Mouse (Mus musculus) hindbrain, embryonic 14.5 days (tissue): ENCODE results near the gene Selenov. TPM values are rescaled to one million over a fixed set of nuclear protein-coding genes. Genes with fewer than 3 reads are reported as not detected.

ENCODE experiments used
- ATAC-seq: fragments of 200-750 bp; cut with Nextera tagmentation; 2 replicates; pipeline ENCODE4 v1.8.0; 2017; ENCODE audit warnings: moderate number of reproducible peaks, mild to moderate bottlenecking, moderate TSS enrichment, moderate library complexity; ENCODE audit not compliant: low FRiP score
- DNase-seq: peaks from one replicate; pipeline ENCODE4 v3.0.0-alpha.2; 2015; ENCODE audit warnings: low spot score
- H3K27ac ChIP-seq: fragments of 300-500 bp; sonication (generic); 2 replicates; pipeline ENCODE4 v1.5.1; 2014; ENCODE audit warnings: mild to moderate bottlenecking, moderate library complexity
- H3K27me3 ChIP-seq: fragments of 300-500 bp; sonication (generic); 2 replicates; pipeline ENCODE4 v1.6.1; 2014; ENCODE audit warnings: mild to moderate bottlenecking, low read length, mixed read lengths; ENCODE audit not compliant: control insufficient read depth, insufficient read depth
- H3K36me3 ChIP-seq: fragments of 300-500 bp; sonication (generic); replicated peaks from 2 replicates; pipeline ENCODE4 v1.6.1; 2014; ENCODE audit not compliant: control insufficient read depth, insufficient read depth
- H3K4me1 ChIP-seq: fragments of 300-500 bp; sonication (generic); replicated peaks from 2 replicates; pipeline ENCODE4 v1.6.1; 2014; ENCODE audit warnings: antibody characterized with exemption, low read length, mixed read lengths; ENCODE audit not compliant: control insufficient read depth, insufficient read depth
- H3K4me2 ChIP-seq: fragments of 300-500 bp; sonication (generic); replicated peaks from 2 replicates; pipeline ENCODE4 v1.6.1; 2014; ENCODE audit warnings: mild to moderate bottlenecking, moderate library complexity
- H3K4me3 ChIP-seq: fragments of 300-500 bp; sonication (generic); replicated peaks from 2 replicates; pipeline ENCODE4 v1.5.1; 2014; ENCODE audit warnings: mild to moderate bottlenecking, low read length
- H3K9ac ChIP-seq: fragments of 300-500 bp; sonication (generic); 2 replicates; pipeline ENCODE4 v1.6.1; 2014
- H3K9me3 ChIP-seq: fragments of 300-500 bp; sonication (generic); 2 replicates; pipeline ENCODE4 v1.6.1; 2016; ENCODE audit warnings: low read length; ENCODE audit not compliant: control insufficient read depth
- WGBS: fragments of 180-500 bp; shearing (Covaris S2); extraction: QIAGEN DNeasy Blood & Tissue Kit; methylation state at CpG from one replicate; pipeline ENCODE4 v1.1.7; 2014; 5-methylcytosine and 5-hydroxymethylcytosine counted together
- polyA plus RNA-seq: library from polyadenylated mRNA; unstranded; fragments of >200 nt; fragmentation: Nextera tagmentation; extraction: Ambion mirVana; gene quantifications from 2 replicates; pipeline ENCODE4 v1.2.1, GENCODE M21; 2014

The Selenov gene
- polyA plus RNA-seq, 1 experiment from 2014 or later: 0.74 TPM

DNA sequence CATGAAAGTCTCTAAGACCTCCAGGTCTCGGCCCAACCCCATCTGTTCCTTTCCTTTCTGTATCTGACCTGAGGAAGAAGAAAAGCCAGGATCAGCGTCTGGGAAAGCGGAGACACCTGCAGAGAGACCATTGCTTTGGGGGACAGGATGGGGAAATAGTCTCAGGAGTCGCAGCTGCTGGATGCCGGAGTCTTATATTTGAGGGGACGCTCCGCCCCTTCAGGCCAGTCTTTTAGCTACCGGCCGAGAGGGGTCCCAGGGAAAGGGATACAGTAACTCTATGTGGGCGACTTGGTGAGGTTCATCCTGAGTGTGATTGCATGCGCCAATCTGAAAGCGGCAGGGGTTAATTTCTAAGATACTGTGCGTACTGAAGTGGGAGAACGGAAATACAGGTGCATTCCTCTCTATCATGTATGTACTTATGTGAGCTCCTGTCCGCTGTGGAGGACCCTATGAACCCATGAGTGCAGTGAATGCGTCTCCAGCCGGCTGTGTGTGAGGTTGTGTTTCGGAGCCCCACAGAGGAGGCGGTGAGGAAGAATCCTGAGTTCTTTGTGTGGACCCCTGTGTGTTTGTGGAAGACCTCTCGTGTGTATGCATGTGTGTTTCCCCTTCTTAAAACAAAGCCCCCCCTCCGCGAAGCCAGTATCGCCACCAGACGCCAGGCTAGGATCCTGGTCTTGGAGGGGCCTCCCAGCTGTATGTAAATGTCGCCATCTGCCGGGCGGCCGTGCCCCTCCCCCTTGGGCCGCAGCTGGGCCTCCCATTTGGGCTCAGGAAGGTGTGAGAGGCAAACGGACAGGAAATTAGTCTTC is 10.8 kb upstream of the Selenov start, which contains the start of gene Dll3:
TSS of gene Dll3 (minus strand) at position 623 of the 818 bp plus-strand sequence.
- H3K27me3 ChIP-seq: no peaks in the 10 kb centered on the region
- H3K4me1 ChIP-seq: peaks cover 9% of the 10 kb centered on the region; the same call in 1 of the 2 replicates
- peaks cover 22% of the 10 kb centered on the region for H3K36me3 ChIP-seq
- H3K9ac ChIP-seq: peak within 1 kb of the TSS; percentile 60
- H3K4me3 ChIP-seq: peak within 1 kb of the TSS; percentile 40
- H3K27ac ChIP-seq: peak within 1 kb of the TSS; percentile 77
- DNase-seq (peak; percentile 69), ATAC-seq (peak; percentile 70; the same call in 1 of the 2 replicates)
- under 1% methylated on average over 30 of the region's 30 CpGs for WGBS
- no peaks in the 10 kb centered on the region for H3K9me3 ChIP-seq
- H3K4me2 ChIP-seq: peak within 1 kb of the TSS; percentile 66

DNA sequence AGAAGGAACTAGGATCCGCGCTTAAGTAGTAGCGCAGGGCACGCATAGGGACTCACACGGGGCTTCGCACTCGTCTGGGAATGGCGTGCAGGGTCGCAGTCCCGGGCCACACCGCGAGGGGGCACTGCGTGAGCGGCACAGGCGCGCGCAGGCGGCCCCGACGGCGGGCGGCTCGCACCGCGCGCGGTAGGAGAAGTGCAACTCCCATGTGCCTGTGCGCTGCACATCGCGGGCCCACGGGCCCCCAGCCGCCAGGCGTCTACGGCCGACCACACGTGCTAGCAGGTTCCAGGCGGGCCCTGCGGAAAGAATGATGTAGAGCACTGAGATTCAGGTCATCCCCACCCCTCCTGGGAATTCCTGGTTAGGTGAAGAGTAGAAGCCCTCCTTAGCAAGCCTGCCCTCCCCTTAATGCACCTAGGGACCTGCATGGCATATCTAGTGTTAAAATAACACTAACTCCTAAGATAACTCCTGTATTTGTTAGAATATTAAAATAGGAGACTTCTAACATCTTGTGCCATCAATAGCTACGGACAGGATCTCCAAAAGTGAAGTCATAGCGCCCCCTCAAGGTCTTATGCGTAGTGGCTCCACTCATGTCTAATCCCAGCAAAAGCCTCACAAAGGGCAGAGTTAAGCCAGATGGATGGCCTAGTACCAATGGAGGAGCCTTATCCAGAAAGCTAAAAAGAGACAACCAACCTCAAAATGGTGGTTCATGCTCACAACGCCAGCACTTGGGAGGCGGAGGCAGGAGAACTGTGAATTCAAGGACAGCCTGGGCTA is 8.0 kb upstream of the Selenov start:
- Histone ChIP-seq H3K4me3 (peak overlapping the region; percentile 7; the same call in 1 of the 2 replicates), H3K9me3 (no peaks in the 10 kb centered on the region), H3K9ac (0 out of 2 replicates have a peak overlapping the region, but pooled peaks have one; percentile 34), H3K36me3 (no peaks in the 10 kb centered on the region), H3K27ac (no peak overlapping the region), H3K4me2 (peak overlapping the region; percentile 66), H3K4me1 (peaks cover 9% of the 10 kb centered on the region; the same call in 1 of the 2 replicates), H3K27me3 (no peaks in the 10 kb centered on the region; the same call in 1 of the 2 replicates)
- ATAC-seq (no peak), DNase-seq (peak; percentile 81)
- 8% methylated on average over 43 of the region's 43 CpGs for WGBS

DNA sequence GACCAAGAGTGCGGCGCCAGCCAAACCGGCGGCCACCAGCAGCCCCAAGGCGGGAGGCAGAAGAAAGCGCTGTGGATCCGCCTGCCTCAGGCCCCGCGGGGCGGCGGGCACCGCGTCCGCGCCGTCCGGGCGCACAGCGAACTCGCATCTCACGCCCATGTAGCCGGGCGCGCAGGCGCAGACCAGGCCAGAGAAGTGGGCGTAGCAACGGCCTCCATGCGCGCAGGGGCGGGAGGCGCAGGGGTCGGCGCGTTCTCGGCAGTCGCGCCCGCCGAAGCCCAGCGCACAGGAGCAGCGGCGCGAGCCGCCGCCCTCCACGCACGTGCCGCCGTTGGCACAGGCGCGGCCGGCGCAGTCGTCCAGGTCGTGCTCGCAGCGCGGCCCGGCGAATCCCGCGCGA is 3.5 kb upstream of the Selenov start:
- H3K27ac ChIP-seq: no peak overlapping the region
- 2% methylated on average over 63 of the region's 63 CpGs for WGBS
- H3K27me3 ChIP-seq: peaks cover 32% of the 10 kb centered on the region; the same call in 1 of the 2 replicates

DNA sequence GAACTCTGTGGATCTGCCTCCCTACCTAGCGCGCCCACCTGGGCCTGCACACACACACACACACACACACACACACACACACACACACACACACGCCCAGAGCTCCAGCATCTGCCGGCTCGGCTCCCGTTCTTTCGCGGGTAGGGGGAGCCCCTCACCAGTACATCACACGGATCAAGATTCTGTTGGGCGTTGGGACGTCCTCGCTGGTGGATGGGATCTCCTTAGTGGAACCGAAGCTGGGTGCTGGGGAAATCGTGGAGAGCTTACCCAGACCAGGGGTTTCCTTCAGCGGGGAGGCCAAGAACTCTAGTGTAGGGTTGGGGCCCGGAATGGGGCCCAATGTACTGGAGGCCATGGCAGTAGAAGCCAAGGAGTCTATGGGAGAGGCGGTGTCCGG is 821 bp downstream of the Selenov start:
- Histone ChIP-seq H3K9me3 (no peaks in the 10 kb centered on the region), H3K4me3 (peak overlapping the region; percentile 19), H3K4me1 (peaks cover 9% of the 10 kb centered on the region; the same call in 1 of the 2 replicates), H3K27ac (no peak overlapping the region), H3K36me3 (no peaks in the 10 kb centered on the region), H3K4me2 (peak overlapping the region; percentile 46), H3K9ac (peak overlapping the region; percentile 42; the same call in 1 of the 2 replicates), H3K27me3 (peaks cover 38% of the 10 kb centered on the region; the same call in 1 of the 2 replicates)
- ATAC-seq (no peak), DNase-seq (no peak)
- 1% methylated on average over 17 of the region's 18 CpGs for WGBS

More for the DNA sequence above, 3.5 kb upstream of the Selenov start:
- Histone ChIP-seq H3K9ac (peak overlapping the region; percentile 70), H3K36me3 (no peaks in the 10 kb centered on the region), H3K9me3 (no peaks in the 10 kb centered on the region), H3K4me1 (peaks cover 9% of the 10 kb centered on the region; the same call in 1 of the 2 replicates), H3K4me2 (peak overlapping the region; percentile 83), H3K4me3 (peak overlapping the region; percentile 54)
- DNase-seq (peak; percentile 85), ATAC-seq (peak; percentile 81)

DNA sequence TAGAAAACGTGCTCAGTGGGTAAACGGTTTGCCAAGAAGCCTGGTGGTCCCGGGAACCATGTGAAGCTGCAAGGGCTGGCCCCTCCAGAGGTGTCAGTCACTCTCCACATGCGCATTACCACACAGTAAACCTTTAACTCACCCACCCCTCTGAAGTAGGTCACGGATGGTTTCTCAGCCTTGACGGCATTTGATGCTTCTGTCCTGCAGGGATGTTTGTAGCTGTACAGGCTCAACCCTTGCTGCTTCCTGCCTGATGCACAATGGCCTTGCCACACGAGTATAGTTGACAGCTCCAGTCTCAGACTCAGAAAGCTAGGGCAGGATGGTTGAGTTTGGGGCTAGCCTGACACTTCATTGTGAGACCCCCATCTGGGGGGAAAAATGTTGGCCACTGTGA is 10.4 kb downstream of the Selenov start:
- Histone ChIP-seq H3K27ac (no peak overlapping the region), H3K36me3 (no peaks in the 10 kb centered on the region), H3K4me2 (no peak overlapping the region), H3K4me1 (peaks cover 18% of the 10 kb centered on the region), H3K9ac (no peak overlapping the region), H3K27me3 (no peaks in the 10 kb centered on the region), H3K4me3 (no peak overlapping the region), H3K9me3 (no peaks in the 10 kb centered on the region)
- DNase-seq: no peak
- ATAC-seq: no peak
- WGBS: 76% methylated on average over 7 of the region's 7 CpGs

DNA sequence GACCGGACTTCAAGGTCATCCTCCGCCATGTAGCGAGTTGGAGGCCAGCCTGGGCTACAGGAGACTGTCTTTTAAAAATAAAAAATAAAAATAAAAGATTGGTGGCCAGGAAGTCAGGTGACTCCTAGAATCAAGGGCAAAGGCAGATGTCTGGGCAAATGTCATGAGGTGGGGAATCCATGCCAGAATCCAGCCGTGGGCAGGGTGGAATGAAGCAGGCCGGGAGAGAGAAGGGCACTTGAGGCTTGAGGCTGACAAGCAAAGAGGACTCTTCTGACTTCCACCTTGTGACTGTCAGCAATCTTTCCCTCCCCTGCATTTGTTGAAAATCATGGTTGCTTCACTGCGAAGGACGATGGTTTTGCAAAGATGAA is 12.7 kb downstream of the Selenov start:
- no peak for ATAC-seq

DNA sequence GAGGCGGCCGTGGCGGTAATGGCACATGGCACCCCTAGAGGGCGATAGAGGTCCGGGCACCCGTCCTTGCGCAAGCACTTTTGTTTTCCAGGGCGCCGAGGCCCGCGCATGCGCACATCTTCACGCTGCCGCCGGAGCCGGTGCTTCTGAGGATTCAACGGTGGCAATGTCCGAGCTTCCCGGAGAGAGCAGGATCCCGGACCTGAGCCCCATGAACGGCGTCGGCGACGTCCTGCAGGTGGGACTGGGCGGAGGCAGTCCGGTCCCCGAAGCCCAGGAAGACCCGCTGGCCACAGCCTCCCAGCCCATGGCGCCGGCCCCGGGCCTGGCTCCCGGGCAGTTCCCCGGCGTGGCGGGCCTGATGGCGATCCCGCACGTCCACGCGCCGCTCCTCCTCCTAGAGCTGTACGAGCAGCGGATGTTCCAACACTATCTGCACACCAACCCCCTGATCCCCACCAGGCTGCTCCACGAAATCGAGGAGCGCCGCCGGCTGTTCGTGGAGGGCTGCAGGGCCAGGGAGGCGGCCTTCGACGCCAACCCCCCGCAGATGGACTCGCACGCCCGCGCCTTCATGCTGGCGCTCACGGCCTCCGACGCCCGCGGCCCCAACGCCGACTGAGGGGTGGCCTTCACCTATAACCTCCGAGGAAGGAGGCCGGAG is 13.2 kb downstream of the Selenov start, which contains the start of gene Eid2b:
TSS of gene Eid2b (plus strand) at position 125 of the 664 bp plus-strand sequence.
- no peaks in the 10 kb centered on the region for H3K9me3 ChIP-seq
- no peaks in the 10 kb centered on the region for H3K27me3 ChIP-seq
- peak; percentile 98 for DNase-seq
- H3K27ac ChIP-seq: peak within 1 kb of the TSS; percentile 87
- peaks cover 12% of the 10 kb centered on the region for H3K36me3 ChIP-seq
- peaks cover 18% of the 10 kb centered on the region for H3K4me1 ChIP-seq
- peak within 1 kb of the TSS; percentile 93 for H3K9ac ChIP-seq
- peak; percentile 78 for ATAC-seq
- H3K4me2 ChIP-seq: peak within 1 kb of the TSS; percentile 87
- H3K4me3 ChIP-seq: peak within 1 kb of the TSS; percentile 73
- 2% methylated on average over 62 of the region's 68 CpGs for WGBS

More for the DNA sequence above, 12.7 kb downstream of the Selenov start:
- peaks cover 18% of the 10 kb centered on the region for H3K4me1 ChIP-seq
- DNase-seq: no peak
- no peaks in the 10 kb centered on the region for H3K27me3 ChIP-seq
- WGBS: 84% methylated on average over 7 of the region's 7 CpGs
- peak overlapping the region; percentile 73 for H3K4me3 ChIP-seq
- peak overlapping the region; percentile 87 for H3K27ac ChIP-seq
- no peaks in the 10 kb centered on the region for H3K9me3 ChIP-seq
- peak overlapping the region; percentile 93 for H3K9ac ChIP-seq
- peak overlapping the region; percentile 87 for H3K4me2 ChIP-seq
- peaks cover 7% of the 10 kb centered on the region for H3K36me3 ChIP-seq

DNA sequence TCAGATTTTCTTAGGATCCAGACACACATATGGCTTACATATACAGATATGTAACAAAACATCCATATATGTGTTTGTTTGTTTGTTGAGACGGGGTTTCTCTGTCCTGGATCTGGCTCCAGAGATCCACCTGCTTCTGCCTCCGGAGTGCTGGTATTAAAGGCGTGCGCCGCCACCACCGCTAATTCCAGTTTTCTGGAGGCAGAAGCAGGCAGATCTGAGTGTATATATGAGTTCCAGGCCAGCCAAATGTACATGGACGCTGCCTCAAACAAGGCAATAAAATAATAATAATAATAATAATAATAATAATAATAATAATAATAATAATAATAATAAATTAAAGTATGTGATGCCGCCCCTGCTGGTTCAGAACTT is 13.8 kb downstream of the Selenov start:
- ATAC-seq: no peak
- Histone ChIP-seq H3K9ac (no peak overlapping the region), H3K27me3 (no peaks in the 10 kb centered on the region), H3K36me3 (peaks cover 17% of the 10 kb centered on the region), H3K4me1 (peaks cover 18% of the 10 kb centered on the region), H3K4me2 (no peak overlapping the region), H3K4me3 (peak overlapping the region; percentile 73; the same call in 1 of the 2 replicates), H3K9me3 (no peaks in the 10 kb centered on the region), H3K27ac (no peak overlapping the region)
- WGBS: 55% methylated on average over 8 of the region's 8 CpGs
- DNase-seq: no peak
